Mouse (Mus musculus) forebrain, postnatal 0 days (tissue): ENCODE measurements around the gene Rasl12. TPM values are rescaled to one million over a fixed set of nuclear protein-coding genes. Genes with fewer than 3 reads are reported as not detected.

ENCODE experiments used
- ATAC-seq: fragments of 200-750 bp; cut with Nextera tagmentation; 2 replicates; pipeline ENCODE4 v1.8.0; 2017; ENCODE audit warnings: mild to moderate bottlenecking, moderate library complexity
- DNase-seq: peaks from one replicate; pipeline ENCODE4 v3.0.0-alpha.2; 2015
- H3K27ac ChIP-seq: fragments of 300-500 bp; sonication (generic); 2 replicates; pipeline ENCODE4 v1.5.1; 2014; ENCODE audit warnings: low read depth, mild to moderate bottlenecking, antibody characterized with exemption, low read length, moderate library complexity, mixed read lengths
- H3K27me3 ChIP-seq: fragments of 300-500 bp; sonication (generic); 2 replicates; pipeline ENCODE4 v1.6.1; 2014; ENCODE audit warnings: mild to moderate bottlenecking, low read length, mixed read lengths; ENCODE audit not compliant: insufficient read depth
- H3K36me3 ChIP-seq: fragments of 300-500 bp; sonication (generic); 2 replicates; pipeline ENCODE4 v1.6.1; 2014; ENCODE audit warnings: mild to moderate bottlenecking, moderate library complexity; ENCODE audit not compliant: insufficient read depth
- H3K4me1 ChIP-seq: fragments of 300-500 bp; sonication (generic); 2 replicates; pipeline ENCODE4 v1.6.1; 2014; ENCODE audit warnings: antibody characterized with exemption; ENCODE audit not compliant: insufficient read depth
- H3K4me2 ChIP-seq: fragments of 300-500 bp; sonication (generic); 2 replicates; pipeline ENCODE4 v1.6.1; 2014; ENCODE audit warnings: low read depth, mild to moderate bottlenecking, moderate library complexity
- H3K4me3 ChIP-seq: fragments of 300-500 bp; sonication (generic); 2 replicates; pipeline ENCODE4 v1.5.1; 2014; ENCODE audit warnings: low read depth, low read length, mixed read lengths
- H3K9ac ChIP-seq: fragments of 300-500 bp; sonication (generic); 2 replicates; pipeline ENCODE4 v1.6.1; 2014; ENCODE audit warnings: mild to moderate bottlenecking
- H3K9me3 ChIP-seq: fragments of 300-500 bp; sonication (generic); 2 replicates; pipeline ENCODE4 v1.6.1; 2016; ENCODE audit warnings: low read length
- CTCF ChIP-seq: sonication (generic); IDR thresholded peaks from 2 replicates; pipeline ENCODE4 v1.5.1; 2016; ENCODE audit warnings: antibody characterized with exemption, control low read depth, low read depth
- WGBS: fragments of 180-500 bp; shearing (Covaris S2); extraction: QIAGEN DNeasy Blood & Tissue Kit; methylation state at CpG from one replicate; pipeline ENCODE4 v1.1.7; 2014; 5-methylcytosine and 5-hydroxymethylcytosine counted together
- polyA plus RNA-seq: library from polyadenylated mRNA; unstranded; fragments of >200 nt; fragmentation: Nextera tagmentation; extraction: Ambion mirVana; gene quantifications from 2 replicates; pipeline ENCODE4 v1.2.1, GENCODE M21; 2015
- total RNA-seq: library from RNA; depleted of rRNA; stranded (reverse); fragments of >200 nt; gene quantifications from 2 replicates; pipeline ENCODE4 v1.2.3, GENCODE M21; 2014

The Rasl12 gene
- total and polyA plus RNA-seq, 2 experiments from 2014 or later, result 4.6 to 8.2 TPM

DNA sequence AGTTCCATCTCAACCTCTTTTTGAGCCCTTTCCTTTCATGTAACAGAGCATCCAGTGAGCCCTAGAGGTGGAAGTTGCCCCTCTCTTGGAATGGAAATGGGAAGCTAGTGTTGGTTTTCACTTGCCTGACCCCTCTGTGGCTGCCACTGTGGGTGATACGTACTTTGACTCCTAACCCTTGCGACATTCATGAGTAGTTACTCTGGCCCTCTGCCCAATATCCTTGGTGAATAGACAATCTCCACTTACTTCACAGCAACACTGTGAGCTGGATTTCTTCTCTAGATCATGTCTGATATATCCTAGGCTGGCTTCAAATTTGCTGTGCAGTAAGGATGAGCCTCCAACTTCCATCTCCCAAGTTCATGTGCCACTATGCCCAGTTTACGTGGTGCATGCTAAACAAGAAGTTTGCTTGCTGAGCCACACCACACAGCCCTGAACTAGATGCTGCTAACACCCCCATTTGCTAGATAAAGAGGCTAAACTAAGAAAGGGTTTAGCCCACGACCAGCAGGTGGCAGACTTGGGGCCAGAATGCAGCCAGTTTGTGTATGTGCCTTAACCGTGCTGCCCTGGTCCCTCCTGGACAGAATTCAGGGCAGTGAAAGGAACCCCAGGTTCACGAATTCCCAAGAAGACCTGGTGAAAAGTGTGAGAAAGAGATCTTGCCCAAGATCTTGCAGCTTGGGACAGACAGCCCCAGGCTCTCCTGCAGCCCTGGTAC lies 5.5 kb upstream of the Rasl12 start:
- no peak overlapping the region for H3K27ac ChIP-seq
- peaks cover under 1% of the 10 kb centered on the region; the same call in 1 of the 2 replicates for H3K4me1 ChIP-seq
- H3K4me3 ChIP-seq, result no peak overlapping the region
- no peaks in the 10 kb centered on the region for H3K9me3 ChIP-seq
- peak; percentile 48 for DNase-seq
- H3K27me3 ChIP-seq, result peaks cover 22% of the 10 kb centered on the region
- ATAC-seq, result no peak
- WGBS, result 31% methylated on average over 6 of the region's 6 CpGs
- no peak overlapping the region for H3K9ac ChIP-seq
- peak; percentile 72 for TF ChIP-seq CTCF
- H3K4me2 ChIP-seq, result no peak overlapping the region
- no peaks in the 10 kb centered on the region for H3K36me3 ChIP-seq

DNA sequence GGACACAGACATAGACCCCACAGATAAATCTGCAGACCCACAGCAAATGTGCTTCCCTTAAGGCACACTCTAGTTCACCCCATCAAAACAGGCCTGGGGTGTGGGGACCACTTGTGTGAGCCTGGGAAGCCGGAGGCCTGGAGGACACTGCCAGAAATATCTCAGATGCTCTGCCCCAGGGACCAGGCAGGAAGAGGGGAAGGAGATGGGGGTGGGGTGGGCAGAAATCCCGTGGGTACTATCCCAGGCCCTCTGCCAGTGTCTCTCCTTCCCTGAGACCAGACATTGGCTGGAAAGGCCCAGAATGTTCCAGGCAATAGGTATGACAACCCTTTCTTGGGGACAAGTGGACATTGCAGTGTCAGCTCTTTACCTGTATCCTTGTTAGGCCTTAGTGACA lies 4.7 kb upstream of the Rasl12 start:
- Histone ChIP-seq H3K4me2 (no peak overlapping the region), H3K9ac (no peak overlapping the region), H3K9me3 (no peaks in the 10 kb centered on the region), H3K36me3 (no peaks in the 10 kb centered on the region), H3K4me1 (peaks cover 6% of the 10 kb centered on the region; the same call in 1 of the 2 replicates), H3K27me3 (peaks cover 22% of the 10 kb centered on the region), H3K27ac (no peak overlapping the region), H3K4me3 (no peak overlapping the region)
- 37% methylated on average over 2 of the region's 2 CpGs for WGBS
- ATAC-seq (no peak), DNase-seq (no peak)
- TF ChIP-seq CTCF, result no peak

DNA sequence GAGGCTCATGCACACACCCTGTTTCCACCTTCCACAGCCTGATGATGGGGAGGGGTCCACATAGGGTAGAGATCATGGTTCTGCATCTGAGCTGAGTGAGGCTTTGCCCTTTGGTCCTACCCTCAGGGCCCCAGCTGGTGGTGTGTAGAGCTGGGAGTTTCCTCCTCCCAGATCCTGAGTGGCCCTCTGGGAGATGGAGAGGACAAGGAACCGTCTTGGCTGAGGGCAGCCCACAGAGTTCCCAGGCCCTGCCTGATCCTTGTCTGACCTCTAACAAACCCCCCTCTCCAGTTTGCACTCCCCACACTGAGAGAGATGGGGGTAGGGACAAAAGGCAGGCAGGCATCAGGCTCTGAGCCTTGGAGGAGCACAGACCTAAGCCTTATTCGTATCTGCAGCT lies 3.9 kb upstream of the Rasl12 start:
- H3K36me3 ChIP-seq, result no peaks in the 10 kb centered on the region
- H3K9ac ChIP-seq, result no peak overlapping the region
- H3K27me3 ChIP-seq, result peaks cover 22% of the 10 kb centered on the region
- no peak for TF ChIP-seq CTCF
- WGBS, result 81% methylated on average over 2 of the region's 2 CpGs
- DNase-seq (no peak), ATAC-seq (no peak)
- no peaks in the 10 kb centered on the region for H3K9me3 ChIP-seq
- no peak overlapping the region for H3K4me3 ChIP-seq
- peaks cover 6% of the 10 kb centered on the region; the same call in 1 of the 2 replicates for H3K4me1 ChIP-seq
- no peak overlapping the region for H3K4me2 ChIP-seq
- no peak overlapping the region for H3K27ac ChIP-seq

DNA sequence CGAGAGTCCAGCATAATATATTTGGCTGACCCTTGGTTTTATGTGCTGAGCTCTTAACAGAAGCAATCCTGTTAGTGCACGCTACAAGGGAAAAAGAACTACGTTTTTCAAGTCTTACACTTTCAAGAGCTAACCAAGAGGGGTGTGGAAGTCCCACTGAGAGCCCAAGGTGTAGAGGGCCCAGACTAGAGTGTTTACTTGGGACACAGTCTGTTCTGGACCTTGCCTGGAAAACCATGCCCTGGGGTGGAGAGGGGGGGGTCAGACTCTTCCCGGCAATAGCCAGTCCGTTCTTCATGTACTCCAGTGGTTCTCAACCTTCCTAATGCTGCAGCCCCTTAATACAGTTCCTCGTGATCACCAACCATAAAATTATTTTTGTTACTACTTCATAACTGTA lies 1.6 kb downstream of the Rasl12 start:
- H3K4me2 ChIP-seq, result no peak overlapping the region
- no peak for TF ChIP-seq CTCF
- no peak overlapping the region for H3K9ac ChIP-seq
- ATAC-seq (no peak), DNase-seq (no peak)
- H3K4me1 ChIP-seq, result peaks cover 6% of the 10 kb centered on the region; the same call in 1 of the 2 replicates
- no peaks in the 10 kb centered on the region for H3K9me3 ChIP-seq
- no peaks in the 10 kb centered on the region for H3K27me3 ChIP-seq
- no peak overlapping the region for H3K27ac ChIP-seq
- 92% methylated on average over 6 of the region's 6 CpGs for WGBS
- H3K4me3 ChIP-seq, result no peak overlapping the region
- no peaks in the 10 kb centered on the region for H3K36me3 ChIP-seq

DNA sequence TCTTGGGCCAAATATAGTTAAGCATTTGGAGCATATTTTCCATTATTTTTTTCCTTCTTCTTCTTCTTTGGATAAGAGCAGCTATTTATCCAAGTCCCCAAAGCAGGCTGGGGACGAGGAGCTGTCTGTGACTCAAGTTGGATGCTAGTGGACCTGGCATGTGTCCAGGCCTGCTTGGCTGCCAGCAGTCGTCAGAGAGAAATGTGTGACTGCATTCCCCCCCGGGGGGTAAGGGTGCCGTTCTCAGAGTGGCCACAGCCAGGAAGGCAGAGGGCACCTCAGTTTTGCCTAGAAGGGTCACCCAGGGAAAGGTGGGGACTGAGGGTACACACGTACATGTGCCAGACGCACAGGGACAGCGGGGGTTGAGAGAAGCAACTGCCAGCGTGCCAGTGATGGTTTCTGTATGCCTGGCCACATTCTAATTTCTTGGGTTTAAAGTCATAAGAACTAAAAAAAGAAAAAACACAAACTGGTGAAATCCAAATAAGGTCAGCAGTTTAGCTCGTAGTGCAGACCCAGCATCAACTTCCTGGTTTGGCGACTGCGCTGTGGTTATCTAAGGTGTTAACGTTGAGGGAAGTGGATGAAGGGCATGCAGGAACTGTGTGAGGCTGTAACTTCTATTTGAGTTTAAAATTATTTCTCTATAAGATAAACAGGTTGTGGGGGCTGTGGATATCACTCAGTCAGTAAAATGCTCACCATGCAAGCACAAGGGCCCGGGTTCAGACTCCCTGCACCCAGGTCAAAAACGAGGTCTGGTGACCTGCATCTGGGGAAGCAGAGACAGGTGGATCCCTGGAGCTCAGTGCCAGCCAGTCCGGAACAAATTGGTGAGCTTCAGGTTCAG lies 6.3 kb downstream of the Rasl12 start:
- WGBS, result 59% methylated on average over 15 of the region's 15 CpGs
- Histone ChIP-seq H3K27ac (no peak overlapping the region), H3K27me3 (no peaks in the 10 kb centered on the region), H3K4me1 (no peaks in the 10 kb centered on the region), H3K4me2 (peak overlapping the region; percentile 15; the same call in 1 of the 2 replicates), H3K9me3 (no peaks in the 10 kb centered on the region), H3K9ac (no peak overlapping the region), H3K36me3 (no peaks in the 10 kb centered on the region), H3K4me3 (no peak overlapping the region)
- TF ChIP-seq CTCF, result no peak
- ATAC-seq, result peak; percentile 34
- peak; percentile 77 for DNase-seq

DNA sequence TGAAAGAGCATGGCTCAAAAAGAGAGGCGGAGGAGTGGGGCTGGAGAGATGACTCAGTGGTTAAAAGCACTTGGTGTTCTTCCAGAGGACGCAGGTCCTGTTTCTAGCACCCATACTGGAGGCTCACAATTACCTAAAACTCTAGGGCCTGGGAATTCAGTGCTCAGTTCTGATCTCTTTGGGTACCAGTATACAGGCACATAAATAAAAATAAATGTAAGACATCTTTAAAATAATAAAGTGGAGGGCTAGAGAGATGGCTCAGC lies 6.8 kb downstream of the Rasl12 start:
- Histone ChIP-seq H3K9me3 (no peaks in the 10 kb centered on the region), H3K4me2 (no peak overlapping the region), H3K27me3 (no peaks in the 10 kb centered on the region), H3K4me3 (no peak overlapping the region), H3K4me1 (no peaks in the 10 kb centered on the region), H3K36me3 (no peaks in the 10 kb centered on the region), H3K27ac (no peak overlapping the region), H3K9ac (no peak overlapping the region)
- no peak for TF ChIP-seq CTCF
- no peak for DNase-seq
- no peak for ATAC-seq
- 84% methylated on average over 2 of the region's 2 CpGs for WGBS

DNA sequence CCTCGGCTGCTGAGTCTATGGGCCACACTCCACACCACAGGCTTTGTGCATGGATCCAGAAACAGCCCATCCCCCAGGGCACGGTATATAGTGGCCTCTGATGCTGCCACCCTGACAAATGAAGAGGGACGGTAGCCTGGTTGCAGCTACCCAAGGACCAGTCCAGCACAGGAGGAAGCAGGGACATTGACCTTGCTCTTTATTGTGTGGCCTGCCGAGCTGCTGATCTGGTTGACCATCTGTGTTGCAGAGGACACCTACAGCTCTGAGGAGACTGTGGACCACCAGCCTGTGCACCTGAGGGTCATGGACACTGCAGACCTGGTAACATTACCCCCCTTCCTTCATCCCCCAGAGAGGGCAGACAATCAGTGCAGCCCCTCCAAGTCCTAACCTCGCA lies 9.0 kb downstream of the Rasl12 start:
- no peaks in the 10 kb centered on the region for H3K4me1 ChIP-seq
- no peaks in the 10 kb centered on the region for H3K36me3 ChIP-seq
- no peaks in the 10 kb centered on the region for H3K27me3 ChIP-seq
- DNase-seq (no peak), ATAC-seq (no peak)
- no peak for TF ChIP-seq CTCF
- H3K27ac ChIP-seq, result no peak overlapping the region
- H3K4me3 ChIP-seq, result no peak overlapping the region
- H3K9me3 ChIP-seq, result no peaks in the 10 kb centered on the region
- no peak overlapping the region for H3K4me2 ChIP-seq
- H3K9ac ChIP-seq, result no peak overlapping the region
- 79% methylated on average over 5 of the region's 5 CpGs for WGBS
